Mouse (Mus musculus): ENCODE data around the gene Igsf9b.
A peak's percentile ranks its signal among the peaks of the same experiment; 100 is the strongest.

Gene Igsf9b

GRCm38 (mm10) chr9:27294380-27294779 is 4.6 kb upstream of the Igsf9b start:
- DNase-seq, result no peak

- peak; percentile 22 for DNase-seq
Measured at GRCm38 (mm10) chr9:27299286-27300187, 533 bp downstream of the Igsf9b start.

- DNase-seq, result peak; percentile 36
Measured at GRCm38 (mm10) chr9:27300188-27300691, 1.2 kb downstream of the Igsf9b start.

GRCm38 (mm10) chr9:27300698-27301097 is 1.7 kb downstream of the Igsf9b start:
- no peak for DNase-seq

- DNase-seq, result no peak
Measured at GRCm38 (mm10) chr9:27301486-27301885, 2.5 kb downstream of the Igsf9b start.

GRCm38 (mm10) chr9:27302291-27302690 is 3.3 kb downstream of the Igsf9b start:
- no peak for DNase-seq

GRCm38 (mm10) chr9:27303571-27304484 is 4.8 kb downstream of the Igsf9b start:
- no peak for DNase-seq

- no peak for DNase-seq
Measured at GRCm38 (mm10) chr9:27304485-27305102, 5.6 kb downstream of the Igsf9b start.

- no peak for DNase-seq
Measured at GRCm38 (mm10) chr9:27305502-27305901, 6.5 kb downstream of the Igsf9b start.

GRCm38 (mm10) chr9:27306642-27307041 is 7.6 kb downstream of the Igsf9b start:
- DNase-seq, result no peak

- DNase-seq, result no peak
Measured at GRCm38 (mm10) chr9:27307265-27307664, 8.3 kb downstream of the Igsf9b start.

- no peak for DNase-seq
Measured at GRCm38 (mm10) chr9:27308045-27308444, 9.0 kb downstream of the Igsf9b start.

GRCm38 (mm10) chr9:27308561-27308960 is 9.6 kb downstream of the Igsf9b start:
- DNase-seq, result no peak

- DNase-seq, result no peak
Measured at GRCm38 (mm10) chr9:27310005-27310404, 11.0 kb downstream of the Igsf9b start.

GRCm38 (mm10) chr9:27313427-27313826 is 14.4 kb downstream of the Igsf9b start:
- no peak for DNase-seq

GRCm38 (mm10) chr9:27321267-27321666 is 22.3 kb downstream of the Igsf9b start:
- DNase-seq, result no peak

- no peak for DNase-seq
Measured at GRCm38 (mm10) chr9:27322277-27322676, 23.3 kb downstream of the Igsf9b start.

GRCm38 (mm10) chr9:27323412-27323811 is 24.4 kb downstream of the Igsf9b start:
- DNase-seq, result no peak

- peak; percentile 64 for DNase-seq
Measured at GRCm38 (mm10) chr9:27325920-27326319, 26.9 kb downstream of the Igsf9b start.

- no peak for DNase-seq
Measured at GRCm38 (mm10) chr9:27327558-27327957, 28.6 kb downstream of the Igsf9b start.

GRCm38 (mm10) chr9:27330374-27330773 is 31.4 kb downstream of the Igsf9b start:
- DNase-seq, result no peak

GRCm38 (mm10) chr9:27331538-27331937 is 32.5 kb downstream of the Igsf9b start:
- no peak for DNase-seq

GRCm38 (mm10) chr9:27334895-27335294 is 35.9 kb downstream of the Igsf9b start:
- no peak for DNase-seq

All from kidney, adult 18-20 months (tissue).